Mouse (Mus musculus) cortical plate, adult 2 months (tissue): Measurements from ENCODE around the gene Cemip.

Experiments
- CTCF ChIP-seq: fragments of 200-500 bp; IDR thresholded peaks from 2 replicates; pipeline ENCODE4 v1.5.1; 2011; ENCODE audit warnings: mild to moderate bottlenecking, control low read depth, low read length; ENCODE audit not compliant: insufficient read depth; ENCODE audit errors: extremely low read depth
- POLR2A ChIP-seq: fragments of 200-500 bp; IDR thresholded peaks from 2 replicates; pipeline ENCODE4 v1.6.1; 2011; ENCODE audit warnings: mild to moderate bottlenecking, low read length, control low read depth; ENCODE audit not compliant: insufficient read depth; ENCODE audit errors: extremely low read depth

DNA sequence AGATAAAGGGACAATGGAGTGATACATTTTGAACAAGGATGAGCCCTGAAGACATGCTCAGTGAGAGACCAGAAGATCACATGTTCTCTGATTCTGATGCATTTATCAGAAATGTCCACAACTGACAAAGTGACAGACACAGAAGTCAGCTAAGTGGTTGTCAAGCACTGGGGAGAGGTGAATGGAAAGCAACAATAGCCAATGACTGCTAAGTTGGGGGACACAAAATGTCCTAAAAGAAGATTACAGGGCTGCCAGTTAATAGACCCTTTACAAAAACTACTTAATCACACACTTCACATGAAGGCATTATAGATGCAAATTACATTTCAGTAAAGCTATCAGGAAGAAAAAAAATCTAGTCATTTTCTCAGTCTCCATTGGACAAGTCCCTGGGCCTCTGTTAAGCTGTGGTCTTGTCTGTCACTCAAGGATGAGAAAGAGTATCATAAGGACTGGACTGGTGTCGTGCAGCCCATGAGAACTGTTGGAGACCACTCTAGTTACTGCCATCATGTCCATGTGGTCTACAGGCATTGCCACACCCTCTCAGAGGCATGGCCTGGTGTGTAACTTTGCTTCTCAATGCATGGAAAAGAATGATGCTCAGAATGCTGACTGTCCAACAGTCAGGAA lies 59.2 kb downstream of the Cemip start:
- TF ChIP-seq CTCF (no peak), POLR2A (no peak)
